Mouse (Mus musculus): Measurements from ENCODE around the gene Prkacb.

Gene Prkacb

DNA sequence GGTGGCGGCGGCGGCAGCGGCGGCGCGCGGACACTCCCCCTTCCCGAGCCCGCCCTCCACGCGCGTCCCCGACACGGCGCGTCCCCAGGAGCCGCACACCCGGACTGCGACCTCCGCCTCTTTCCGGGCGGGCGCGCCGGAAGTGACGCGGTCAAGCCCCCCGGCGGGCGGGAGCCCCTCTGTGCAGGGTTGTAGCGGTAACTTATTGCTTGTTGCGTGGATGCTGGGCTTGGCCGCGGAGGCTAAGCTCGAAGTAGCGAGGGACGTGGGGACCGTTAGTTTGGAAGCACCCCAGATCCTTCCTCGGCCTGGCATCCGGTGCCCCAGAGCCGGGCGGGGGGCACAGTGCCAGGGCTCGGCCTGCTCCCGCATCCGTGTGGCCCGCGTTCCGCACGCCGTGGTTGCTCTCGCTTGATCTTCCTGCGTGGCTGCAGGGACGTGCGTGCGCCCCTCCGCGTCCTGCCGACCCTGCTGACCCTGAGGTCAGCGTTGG, at the start of gene Prkacb:
TSS of gene Prkacb (minus strand) at position 90 of the 493 bp plus-strand sequence.
- DNase-seq (ENCODE audit: low spot score): peak; percentile 90

GRCm38 (mm10) chr3:146860308-146860707, 47.5 kb upstream of the Prkacb start:
- DNase-seq (ENCODE audit: low spot score): no peak

- no peak for DNase-seq (ENCODE audit: low spot score)
These were observed 44.6 kb upstream of the Prkacb start for GRCm38 (mm10) chr3:146857373-146857772.

- no peak for DNase-seq (ENCODE audit: low spot score)
These were observed 41.8 kb upstream of the Prkacb start for GRCm38 (mm10) chr3:146854473-146855087.

- peak; percentile 88 for DNase-seq (ENCODE audit: low spot score)
These were observed 39.4 kb upstream of the Prkacb start, which contains the start of gene Ttll7 for GRCm38 (mm10) chr3:146851966-146852891. TSS of gene Ttll7 (plus strand) at chr3:146852367.

- no peak for DNase-seq (ENCODE audit: low spot score)
These were observed 36.6 kb upstream of the Prkacb start for GRCm38 (mm10) chr3:146849360-146849759.

DNA sequence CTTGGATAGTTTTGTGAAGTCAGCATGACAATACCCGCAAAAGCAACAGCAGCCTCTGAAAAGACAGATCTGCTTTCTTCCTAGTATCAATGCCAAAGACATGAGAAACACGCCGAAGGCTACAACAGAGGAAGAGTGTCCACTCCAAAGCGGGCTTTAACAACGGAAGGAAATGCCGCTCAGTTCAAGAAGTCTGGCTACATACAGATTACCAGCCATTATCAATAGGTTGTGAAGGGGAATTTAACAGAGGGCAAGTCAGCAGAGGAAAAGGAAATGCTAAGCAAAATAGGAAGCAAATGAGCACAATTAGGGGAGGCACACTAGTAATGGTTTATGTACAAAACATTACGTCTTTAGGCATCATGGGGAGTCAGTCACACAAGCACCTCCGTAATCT, 35.3 kb upstream of the Prkacb start:
- no peak for DNase-seq (ENCODE audit: low spot score)

- DNase-seq (ENCODE audit: low spot score): no peak
These were observed 33.4 kb upstream of the Prkacb start for GRCm38 (mm10) chr3:146846237-146846636.

DNA sequence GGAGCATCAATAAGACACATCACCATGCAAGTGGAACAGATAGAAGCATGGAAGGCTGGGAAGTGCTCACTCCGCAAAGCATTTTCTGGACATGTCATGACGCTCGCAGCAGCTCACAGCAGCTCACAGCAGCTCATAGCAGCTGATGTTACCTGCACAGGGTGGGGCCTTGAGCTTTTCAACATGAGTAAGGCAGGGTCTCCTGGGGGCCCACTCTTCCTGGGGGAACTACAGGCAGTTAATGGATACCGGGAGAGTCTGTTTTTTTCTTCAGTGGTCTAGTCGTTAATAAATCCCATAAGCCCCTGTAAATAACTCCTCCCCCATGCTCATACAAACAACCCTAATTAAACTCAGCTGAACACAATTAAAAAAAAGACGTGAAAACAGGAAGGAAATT, 30.7 kb upstream of the Prkacb start:
- no peak for DNase-seq (ENCODE audit: low spot score)

GRCm38 (mm10) chr3:146842766-146843165, 30.0 kb upstream of the Prkacb start:
- no peak for DNase-seq (ENCODE audit: low spot score)

DNA sequence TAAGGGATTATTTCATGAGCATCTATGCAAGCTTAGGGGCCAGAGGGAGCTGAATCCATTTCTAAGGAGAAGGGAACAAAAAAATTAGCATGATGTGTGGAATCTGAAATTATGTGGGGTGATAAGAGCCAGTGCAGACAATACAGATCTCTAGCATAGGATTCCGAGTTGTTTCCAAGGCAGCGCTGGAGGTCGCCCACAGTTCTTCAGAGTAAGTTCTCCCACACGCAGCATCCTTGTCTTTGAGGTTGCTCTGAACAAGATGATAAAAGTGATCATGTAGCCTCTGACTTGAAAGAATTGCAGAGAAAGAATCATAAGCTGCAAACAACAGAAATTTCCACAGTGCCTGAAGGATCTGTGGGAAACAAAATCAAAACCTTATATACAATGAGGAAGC, 7.9 kb upstream of the Prkacb start:
- DNase-seq (ENCODE audit: low spot score): no peak

DNA sequence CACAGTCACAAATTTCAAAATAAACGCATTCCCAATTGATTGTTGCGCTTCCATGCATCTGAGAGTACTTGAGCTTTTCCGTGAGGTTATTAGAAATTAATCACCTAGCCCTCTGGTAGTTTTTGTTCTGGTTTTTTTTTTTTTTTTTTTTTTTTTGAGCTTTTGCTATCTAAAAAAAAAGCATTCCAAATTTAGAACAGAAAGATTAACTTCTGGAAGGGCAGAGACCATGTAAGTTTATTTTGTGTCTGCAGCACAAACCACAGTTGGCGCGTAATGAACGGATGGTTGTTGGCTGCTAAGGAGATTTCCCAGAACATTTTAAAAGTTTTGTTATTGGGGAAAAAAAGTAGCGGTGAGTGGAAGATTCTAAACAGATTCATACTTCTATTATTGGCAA, 834 bp upstream of the Prkacb start:
- DNase-seq (ENCODE audit: low spot score): no peak

- no peak for DNase-seq (ENCODE audit: low spot score)
These were observed 530 bp downstream of the Prkacb start for GRCm38 (mm10) chr3:146812041-146812878.

GRCm38 (mm10) chr3:146793554-146794257, 19.1 kb downstream of the Prkacb start:
- DNase-seq (ENCODE audit: low spot score): no peak

GRCm38 (mm10) chr3:146792144-146792748, 20.5 kb downstream of the Prkacb start:
- DNase-seq (ENCODE audit: low spot score): no peak

- DNase-seq (ENCODE audit: low spot score): no peak
These were observed 28.6 kb downstream of the Prkacb start for GRCm38 (mm10) chr3:146784233-146784632.

- no peak for DNase-seq (ENCODE audit: low spot score)
These were observed 29.1 kb downstream of the Prkacb start for GRCm38 (mm10) chr3:146783645-146784225.

DNA sequence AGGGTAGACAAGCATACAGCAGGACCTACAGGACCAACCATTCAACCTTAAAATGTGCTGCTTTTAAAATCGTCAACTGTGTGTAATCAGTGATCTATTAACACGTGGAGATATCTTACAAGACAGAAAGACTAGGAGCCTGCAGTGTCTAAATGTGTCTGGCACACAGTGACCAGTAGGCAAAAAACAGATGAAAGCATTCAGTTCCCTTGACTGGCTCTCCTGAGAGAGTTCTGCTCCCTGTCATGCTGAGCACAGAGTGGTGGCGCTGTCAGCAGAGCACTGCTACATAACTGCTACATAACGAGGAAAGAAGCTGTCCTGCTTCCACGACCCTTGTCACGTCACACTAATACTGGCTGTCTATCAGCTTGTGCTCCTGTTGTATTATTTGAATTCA, 30.2 kb downstream of the Prkacb start:
- DNase-seq (ENCODE audit: low spot score): no peak

DNA sequence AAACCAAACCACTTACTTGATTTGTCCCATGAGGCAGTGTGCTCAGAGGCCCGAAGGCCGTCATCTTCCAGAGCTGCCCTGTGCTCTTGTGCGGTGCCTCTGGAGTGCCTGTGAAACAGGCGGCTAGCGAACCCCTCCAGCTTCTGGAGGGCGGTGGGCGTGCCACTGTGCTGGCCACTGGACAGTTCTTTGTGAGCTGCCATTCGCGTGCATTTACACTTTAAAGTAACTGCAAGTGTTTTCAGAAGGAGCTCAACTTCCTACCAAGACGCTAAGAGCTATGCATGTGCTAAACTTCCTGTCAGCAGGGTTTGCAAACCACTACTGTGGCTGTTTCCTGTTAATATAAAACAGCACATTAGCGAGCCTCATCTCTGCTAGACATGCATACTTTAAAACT, 31.7 kb downstream of the Prkacb start:
- no peak for DNase-seq (ENCODE audit: low spot score)

GRCm38 (mm10) chr3:146780241-146780640, 32.5 kb downstream of the Prkacb start:
- DNase-seq (ENCODE audit: low spot score): no peak

DNA sequence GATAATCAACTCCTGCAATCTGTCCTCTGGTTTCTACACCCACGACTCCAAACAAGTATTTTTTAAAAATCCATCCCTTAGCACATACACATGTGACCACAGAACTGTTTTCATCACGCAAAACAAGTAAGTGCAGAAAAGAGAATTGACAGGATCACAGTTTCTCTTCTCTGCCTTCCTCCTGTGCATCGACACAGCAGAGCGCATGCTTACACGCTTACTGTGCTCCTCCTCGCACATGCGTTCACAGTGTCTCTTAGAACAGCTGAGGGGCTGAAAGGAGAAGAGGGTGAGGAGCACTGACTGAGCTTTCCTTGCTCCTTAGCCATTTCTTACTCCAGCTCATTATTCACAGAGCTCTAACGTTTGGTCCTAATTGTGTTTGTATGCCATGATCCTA, 33.9 kb downstream of the Prkacb start:
- no peak for DNase-seq (ENCODE audit: low spot score)
